Mouse (Mus musculus) kidney, adult 8-10 months (tissue): ENCODE results near the gene Cd3e.
"Not testable (repeated sequence)": the region's sequence is repeated elsewhere in the genome, so short reads cannot be mapped to it uniquely, and the experiment has no call there.

Experiments
- DNase-seq, 2 experiments: peaks; one replicate each; pipeline ENCODE4 v3.0.0; 2022

The Cd3e gene

GRCm38 (mm10) chr9:44969450-44969849, 40.0 kb downstream of the Cd3e start:
- no peak for DNase-seq

GRCm38 (mm10) chr9:44967763-44968162, 41.7 kb downstream of the Cd3e start:
- not testable (repeated sequence) for DNase-seq

GRCm38 (mm10) chr9:44966815-44967242, 42.6 kb downstream of the Cd3e start:
- DNase-seq: peak; percentile 89 to 92

GRCm38 (mm10) chr9:44965833-44966466, 43.5 kb downstream of the Cd3e start:
- DNase-seq: no peak

GRCm38 (mm10) chr9:44965126-44965832, 44.1 kb downstream of the Cd3e start, which contains the start of gene Ube4a:
Gene Ube4a, minus strand, starts transcription at chr9:44965600.
- peak; percentile 98 to 99 for DNase-seq

GRCm38 (mm10) chr9:44954432-44954831, 55.0 kb downstream of the Cd3e start:
- DNase-seq: no peak
